Mouse (Mus musculus) regulatory T cell (primary cell): ENCODE results near the gene Itih4.

Source experiments
- in situ Hi-C: fragments of 300-600 bp; cut with MboI, MseI; formaldehyde crosslinking; loops from one replicate; pipeline ENCODE4 v1.15.1; 2025; ENCODE audit warnings: high pct_unique_total_duplicates

Gene Itih4

DNA sequence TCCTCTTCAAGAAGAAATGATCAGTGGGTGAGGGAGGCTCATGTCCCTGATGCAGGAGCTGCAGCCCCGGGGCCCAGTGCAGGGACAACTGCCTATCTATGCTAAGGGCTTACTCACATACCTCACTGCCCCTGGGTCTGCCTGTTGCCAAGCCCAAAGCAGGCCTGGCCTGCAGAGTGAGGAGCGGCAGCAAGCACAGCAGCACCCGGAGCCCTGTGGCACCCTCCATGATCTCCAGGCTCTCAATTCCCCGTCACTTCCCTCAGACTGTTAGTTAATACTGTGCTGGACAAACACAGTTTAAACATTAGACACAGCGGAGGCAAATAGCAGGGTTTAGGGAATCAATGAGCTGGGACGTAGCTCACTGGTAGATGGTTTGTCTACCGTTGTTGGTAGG, 56.8 kb downstream of the Itih4 start, which contains the start of gene Itih1:
Itih1 (minus strand) TSS at position 252 of the 400 bp plus-strand sequence.
- in situ Hi-C loops, result no loop called here

DNA sequence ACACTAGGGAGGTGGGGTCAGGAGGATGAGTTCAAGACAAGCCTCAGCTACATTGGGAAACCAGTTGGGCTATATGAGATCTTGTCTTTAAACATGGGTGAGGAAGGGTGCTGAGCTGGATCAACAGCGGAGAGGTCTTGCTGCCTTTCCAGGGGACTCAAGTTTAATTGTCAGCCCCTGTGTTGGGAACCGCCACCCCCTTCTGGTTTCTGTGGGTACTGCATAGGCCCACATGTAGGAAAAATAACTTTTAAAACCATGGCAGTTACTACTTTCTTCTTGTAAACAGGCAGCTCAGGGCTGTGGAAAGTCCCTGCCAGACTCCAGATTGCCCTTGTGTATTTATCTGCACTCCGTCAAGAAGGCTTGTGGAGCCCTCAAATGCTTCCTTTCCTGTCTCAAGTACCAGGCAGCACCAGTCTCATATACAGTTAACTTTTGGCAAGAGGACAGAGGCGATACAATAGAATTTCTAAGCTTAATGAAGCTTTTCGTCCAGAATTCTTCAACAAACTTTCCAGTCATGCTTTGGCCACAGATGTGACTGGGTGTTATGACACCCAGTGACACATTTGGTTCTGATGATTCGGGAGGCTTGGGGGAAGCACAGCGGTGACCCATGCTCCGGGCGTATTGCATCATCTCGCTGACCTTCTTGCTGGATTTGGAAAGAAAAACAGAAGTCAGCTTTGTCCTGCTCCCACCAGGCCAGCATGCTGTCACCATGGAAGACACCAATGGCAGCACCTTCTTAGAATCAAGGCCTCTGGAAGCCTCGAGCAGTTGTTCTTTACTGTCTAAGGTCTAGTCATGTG, 57.8 kb downstream of the Itih4 start:
- in situ Hi-C loops, result no loop called here

DNA sequence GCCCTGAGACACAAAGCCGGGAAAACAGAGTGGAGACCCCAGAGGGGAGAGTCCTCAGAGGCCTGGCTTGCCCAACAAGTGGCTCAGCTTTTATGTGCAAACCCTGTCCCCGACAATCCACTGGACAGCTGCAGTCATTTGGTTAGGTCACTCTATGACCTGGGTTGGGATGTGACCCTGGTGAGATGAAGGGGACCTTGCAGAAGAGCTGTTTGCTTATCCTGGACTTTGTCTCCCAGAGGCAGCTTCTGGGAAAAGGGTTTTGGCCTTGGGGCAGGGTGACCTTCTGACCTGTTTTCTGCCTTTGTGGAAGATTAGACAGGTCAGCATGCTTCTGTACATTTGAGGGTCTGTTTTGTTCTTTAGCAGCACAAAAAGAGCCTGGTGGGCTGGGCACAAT, 58.5 kb downstream of the Itih4 start:
- in situ Hi-C loops, result no loop called here

DNA sequence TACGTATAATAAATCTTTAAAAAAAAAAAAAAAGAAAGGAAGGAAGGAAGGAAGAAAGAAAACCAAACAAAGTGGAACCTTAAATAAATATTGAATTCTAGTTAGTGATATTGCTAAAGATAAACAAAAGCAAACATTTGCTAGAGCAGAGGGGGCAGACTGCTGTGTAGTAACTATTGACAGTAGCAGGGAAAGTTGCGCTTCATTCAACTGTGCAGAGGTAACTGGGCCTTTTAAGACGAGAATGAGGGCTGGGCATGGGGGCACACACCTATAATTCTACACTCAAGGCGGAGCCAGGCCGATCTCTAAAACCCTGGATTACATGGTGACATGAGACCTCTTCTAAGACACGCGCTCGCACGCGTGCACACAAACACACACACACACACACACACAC, 63.7 kb downstream of the Itih4 start:
- in situ Hi-C loops, result no loop called here

DNA sequence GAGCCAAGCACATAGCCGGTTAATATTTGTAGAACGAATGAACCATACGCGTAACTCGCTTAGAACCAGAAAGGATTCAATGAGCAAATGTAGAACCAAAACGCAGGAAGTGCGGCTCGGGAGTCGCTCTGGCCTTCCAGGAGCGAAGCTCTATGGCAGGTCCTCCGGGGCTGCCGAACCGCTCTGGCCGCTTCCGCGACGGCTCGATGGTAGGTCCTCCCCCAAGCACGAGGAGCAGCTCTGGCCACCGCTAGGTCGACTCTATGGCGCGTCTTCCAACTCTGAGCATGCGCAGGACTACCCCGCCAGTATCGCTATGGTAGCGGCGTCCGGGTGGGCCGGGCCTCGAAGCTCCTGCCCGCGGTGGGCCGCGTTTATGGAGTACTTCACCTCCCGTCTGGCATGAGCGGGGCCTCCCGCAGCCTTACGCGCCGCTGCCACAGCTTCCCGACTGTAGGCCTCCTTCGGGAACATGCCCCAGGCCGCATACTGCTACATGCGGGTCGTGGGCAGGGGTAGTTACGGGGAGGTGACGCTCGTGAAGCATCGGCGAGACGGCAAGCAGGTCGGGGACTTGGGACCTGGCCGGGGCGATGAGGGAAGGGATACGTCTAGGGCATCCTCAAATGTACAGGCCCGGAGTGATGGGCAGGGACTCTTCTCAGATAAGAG, 65.0 kb downstream of the Itih4 start, which contains the start of gene Nek4:
Nek4 (plus strand) TSS at position 224 of the 672 bp plus-strand sequence.
- in situ Hi-C loops, result no loop called here
